Mouse (Mus musculus) limb, embryonic 14.5 days (tissue): ENCODE data around the gene Slc30a2. TPM values are rescaled to one million over a fixed set of nuclear protein-coding genes. Genes with fewer than 3 reads are reported as not detected.
A peak's percentile ranks its signal among the peaks of the same experiment; 100 is the strongest.
"Not testable (repeated sequence)": the region's sequence is repeated elsewhere in the genome, so short reads cannot be mapped to it uniquely, and the experiment has no call there.

Experiments used
- ATAC-seq: fragments of 200-750 bp; cut with Nextera tagmentation; 2 replicates; pipeline ENCODE4 v1.8.0; 2017; ENCODE audit warnings: low read depth, moderate number of reproducible peaks, moderate TSS enrichment; ENCODE audit not compliant: low FRiP score
- DNase-seq: peaks from one replicate; pipeline ENCODE4 v3.0.0-alpha.2; 2015; ENCODE audit warnings: low spot score
- H3K27ac ChIP-seq: fragments of 300-500 bp; sonication (generic); replicated peaks from 2 replicates; pipeline ENCODE4 v1.5.1; 2014; ENCODE audit warnings: low read depth, mild to moderate bottlenecking, low read length, moderate library complexity, mixed read lengths
- H3K27me3 ChIP-seq: fragments of 300-500 bp; sonication (generic); 2 replicates; pipeline ENCODE4 v1.6.1; 2014; ENCODE audit warnings: low read length, mixed read lengths; ENCODE audit not compliant: control insufficient read depth, insufficient read depth
- H3K36me3 ChIP-seq: fragments of 300-500 bp; sonication (generic); 2 replicates; pipeline ENCODE4 v1.6.1; 2014; ENCODE audit warnings: mild to moderate bottlenecking, low read length, moderate library complexity, mixed read lengths; ENCODE audit not compliant: control insufficient read depth, insufficient read depth
- H3K4me1 ChIP-seq: fragments of 300-500 bp; sonication (generic); 2 replicates; pipeline ENCODE4 v1.6.1; 2014; ENCODE audit warnings: antibody characterized with exemption, low read length, mixed read lengths; ENCODE audit not compliant: control insufficient read depth, insufficient read depth
- H3K4me2 ChIP-seq: fragments of 300-500 bp; sonication (generic); replicated peaks from 2 replicates; pipeline ENCODE4 v1.6.1; 2014; ENCODE audit warnings: low read depth, mild to moderate bottlenecking, low read length, moderate library complexity; ENCODE audit not compliant: severe bottlenecking
- H3K4me3 ChIP-seq: fragments of 300-500 bp; sonication (generic); replicated peaks from 2 replicates; pipeline ENCODE4 v1.5.1; 2014; ENCODE audit warnings: low read length
- H3K9ac ChIP-seq: fragments of 300-500 bp; sonication (generic); 2 replicates; pipeline ENCODE4 v1.6.1; 2014; ENCODE audit warnings: mild to moderate bottlenecking, low read depth, low read length, moderate library complexity; ENCODE audit not compliant: severe bottlenecking
- H3K9me3 ChIP-seq: fragments of 300-500 bp; sonication (generic); 2 replicates; pipeline ENCODE4 v1.6.1; 2016; ENCODE audit warnings: low read length; ENCODE audit not compliant: control insufficient read depth
- POLR2A ChIP-seq: fragments of 200-500 bp; IDR thresholded peaks from 2 replicates; pipeline ENCODE4 v1.8.0; 2012; ENCODE audit warnings: inconsistent platforms, mild to moderate bottlenecking, moderate library complexity, borderline replicate concordance; ENCODE audit not compliant: insufficient read depth, insufficient read length; ENCODE audit errors: extremely low read depth
- WGBS: fragments of 180-500 bp; shearing (Covaris S2); extraction: QIAGEN DNeasy Blood & Tissue Kit; methylation state at CpG from one replicate; pipeline ENCODE4 v1.1.7; 2014; 5-methylcytosine and 5-hydroxymethylcytosine counted together
- polyA plus RNA-seq, 2 experiments: library from polyadenylated mRNA; depleted of rRNA in 1 of 2; stranded (reverse) in 1 of 2; unstranded in 1 of 2; fragments of >200 nt; fragmentation: Nextera tagmentation in 1 of 2; extraction: Ambion mirVana in 1 of 2; gene quantifications; 2 replicates each; pipeline versions ENCODE4 v1.2.1 to v1.2.3; 2012 to 2014

Gene Slc30a2
- polyA plus RNA-seq, 2 experiments, result 0.21 to 0.78 TPM

DNA sequence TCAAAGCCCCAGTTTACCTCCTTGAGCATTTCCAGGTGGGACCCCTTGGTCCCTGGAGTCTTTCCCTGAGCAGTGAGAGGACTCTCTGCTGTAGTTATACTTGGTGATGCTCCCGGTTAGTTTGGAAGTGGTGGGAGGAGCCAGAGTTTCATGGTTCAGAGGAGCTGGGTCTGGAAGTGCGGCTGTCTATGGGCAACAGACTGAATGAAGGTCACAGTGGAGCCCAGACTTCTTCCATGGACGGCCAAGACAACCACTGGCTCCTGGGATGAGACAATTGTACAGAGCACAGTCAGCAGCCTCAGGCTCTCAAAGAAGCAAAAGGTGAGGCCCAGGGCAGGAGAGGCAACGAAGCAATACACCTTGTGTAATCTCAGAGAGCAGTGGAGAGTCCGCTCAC is 12.7 kb upstream of the Slc30a2 start:
- ATAC-seq, result no peak
- H3K27ac ChIP-seq, result no peak overlapping the region
- no peak for TF ChIP-seq POLR2A
- no peak overlapping the region for H3K9ac ChIP-seq
- H3K27me3 ChIP-seq, result no peaks in the 10 kb centered on the region
- no peaks in the 10 kb centered on the region for H3K4me1 ChIP-seq
- no peak overlapping the region for H3K4me2 ChIP-seq
- H3K36me3 ChIP-seq, result no peaks in the 10 kb centered on the region
- no peaks in the 10 kb centered on the region for H3K9me3 ChIP-seq
- H3K4me3 ChIP-seq, result no peak overlapping the region
- no peak for DNase-seq
- WGBS, result 67% methylated on average over 5 of the region's 5 CpGs

GRCm38 (mm10) chr4:134341231-134341630 is 1.8 kb upstream of the Slc30a2 start:
- DNase-seq, H3K27ac ChIP-seq, H3K36me3 ChIP-seq, H3K4me2 ChIP-seq, H3K9me3 ChIP-seq, ATAC-seq, H3K9ac ChIP-seq, H3K4me3 ChIP-seq, H3K4me1 ChIP-seq: not testable (repeated sequence)
- peaks cover 37% of the 10 kb centered on the region for H3K27me3 ChIP-seq
- WGBS, result 66% methylated on average over 6 of the region's 6 CpGs

- Histone ChIP-seq H3K27ac (no peak overlapping the region), H3K4me2 (no peak overlapping the region), H3K9ac (no peak overlapping the region), H3K9me3 (no peaks in the 10 kb centered on the region), H3K27me3 (peaks cover 37% of the 10 kb centered on the region), H3K4me1 (peaks cover 8% of the 10 kb centered on the region), H3K4me3 (peak overlapping the region; percentile 32; the same call in 1 of the 2 replicates), H3K36me3 (no peaks in the 10 kb centered on the region)
- TF ChIP-seq POLR2A, result no peak
- WGBS, result 33% methylated on average over 11 of the region's 11 CpGs
- ATAC-seq (no peak), DNase-seq (no peak)
These were observed 685 bp upstream of the Slc30a2 start for GRCm38 (mm10) chr4:134342213-134342779.

DNA sequence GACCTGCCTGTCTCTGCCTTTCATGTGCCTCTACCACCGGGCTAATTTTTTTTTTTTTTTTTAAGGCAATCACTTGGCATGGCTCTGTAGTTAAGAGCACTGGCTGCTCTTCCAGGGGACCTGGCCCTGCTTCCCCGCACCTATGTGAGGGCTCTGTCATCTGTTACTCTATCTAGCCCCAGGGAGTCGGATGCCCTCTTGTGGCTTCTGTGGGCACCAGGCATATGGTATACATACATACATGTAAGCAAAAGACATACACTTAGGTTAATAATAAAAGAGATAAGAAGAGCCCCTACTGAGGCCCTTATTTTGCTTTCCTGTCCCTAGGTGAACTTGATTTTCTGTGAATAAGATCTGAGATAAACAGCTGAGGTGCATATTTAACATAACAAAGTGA is 1.6 kb downstream of the Slc30a2 start:
- no peak overlapping the region for H3K4me2 ChIP-seq
- peaks cover 37% of the 10 kb centered on the region for H3K27me3 ChIP-seq
- ATAC-seq (no peak), DNase-seq (no peak)
- H3K9ac ChIP-seq, result no peak overlapping the region
- H3K36me3 ChIP-seq, result no peaks in the 10 kb centered on the region
- peaks cover 8% of the 10 kb centered on the region for H3K4me1 ChIP-seq
- H3K4me3 ChIP-seq, result no peak overlapping the region
- no peaks in the 10 kb centered on the region for H3K9me3 ChIP-seq
- H3K27ac ChIP-seq, result no peak overlapping the region
- 48% methylated on average over 3 of the region's 3 CpGs for WGBS
- TF ChIP-seq POLR2A, result no peak

GRCm38 (mm10) chr4:134345802-134346201 is 2.8 kb downstream of the Slc30a2 start:
- no peaks in the 10 kb centered on the region for H3K36me3 ChIP-seq
- 91% methylated on average over 15 of the region's 15 CpGs for WGBS
- H3K27me3 ChIP-seq, result peaks cover 37% of the 10 kb centered on the region
- H3K4me1 ChIP-seq, result peaks cover 8% of the 10 kb centered on the region
- no peaks in the 10 kb centered on the region for H3K9me3 ChIP-seq
- ATAC-seq (no peak), DNase-seq (no peak)
- H3K4me2 ChIP-seq, result no peak overlapping the region
- no peak overlapping the region for H3K4me3 ChIP-seq
- no peak overlapping the region for H3K9ac ChIP-seq
- H3K27ac ChIP-seq, result no peak overlapping the region
- TF ChIP-seq POLR2A, result no peak

- ATAC-seq (no peak), DNase-seq (no peak)
- Histone ChIP-seq H3K27ac (no peak overlapping the region), H3K4me3 (no peak overlapping the region), H3K4me1 (peaks cover 13% of the 10 kb centered on the region), H3K4me2 (no peak overlapping the region), H3K36me3 (no peaks in the 10 kb centered on the region), H3K9me3 (no peaks in the 10 kb centered on the region), H3K9ac (no peak overlapping the region), H3K27me3 (peaks cover 27% of the 10 kb centered on the region)
- WGBS, result 75% methylated on average over 11 of the region's 11 CpGs
- TF ChIP-seq POLR2A, result no peak
These were observed 5.1 kb downstream of the Slc30a2 start for GRCm38 (mm10) chr4:134348078-134348477.
